Mouse (Mus musculus) urinary bladder, adult 18-20 months (tissue): ENCODE measurements around the gene Msrb1.

Source experiments
- DNase-seq, 2 experiments: peaks; one replicate each; pipeline ENCODE4 v3.0.0; 2022; ENCODE audit warnings: low spot score in 2 of 2, mixed read lengths in 2 of 2

Gene Msrb1

DNA sequence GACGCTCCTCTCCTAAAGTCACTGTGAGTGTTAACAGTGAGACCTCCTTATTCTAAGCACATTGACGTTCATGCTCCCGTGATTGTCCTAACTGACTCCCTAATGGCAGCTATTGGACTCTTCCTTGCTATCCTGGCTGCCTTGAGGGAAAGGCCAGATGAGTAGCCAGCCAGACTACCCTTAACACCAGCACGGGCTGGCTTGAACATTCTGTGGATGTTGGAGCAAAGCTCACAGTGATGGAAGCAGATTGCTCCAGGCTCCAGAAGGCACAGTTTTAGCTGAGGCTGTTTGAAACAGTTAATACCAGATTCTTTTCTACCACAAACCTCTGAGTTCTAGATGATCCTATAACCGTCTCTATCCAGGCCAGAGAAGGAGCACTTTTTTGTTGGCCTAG is 7.5 kb downstream of the Msrb1 start:
- DNase-seq: no peak

DNA sequence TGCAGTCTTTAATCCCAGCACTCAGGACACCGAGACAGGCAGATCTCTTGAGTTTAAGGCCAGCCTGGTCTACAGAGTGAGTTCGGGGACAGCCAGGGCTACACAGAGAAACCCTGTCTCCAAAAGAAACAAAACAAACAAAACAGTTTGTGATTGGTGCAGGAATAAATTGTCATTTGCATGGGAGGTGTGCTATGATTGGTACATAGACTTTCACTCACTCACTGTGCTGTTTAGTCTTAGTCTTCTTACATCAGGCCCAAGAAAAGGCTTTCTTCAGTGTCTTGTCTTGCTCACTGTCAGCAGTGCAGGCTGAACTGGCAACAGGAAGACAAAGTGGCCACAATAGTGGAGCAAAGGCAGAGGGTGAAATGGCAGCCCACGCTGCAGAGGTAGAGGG is 7.9 kb downstream of the Msrb1 start:
- DNase-seq: no peak

DNA sequence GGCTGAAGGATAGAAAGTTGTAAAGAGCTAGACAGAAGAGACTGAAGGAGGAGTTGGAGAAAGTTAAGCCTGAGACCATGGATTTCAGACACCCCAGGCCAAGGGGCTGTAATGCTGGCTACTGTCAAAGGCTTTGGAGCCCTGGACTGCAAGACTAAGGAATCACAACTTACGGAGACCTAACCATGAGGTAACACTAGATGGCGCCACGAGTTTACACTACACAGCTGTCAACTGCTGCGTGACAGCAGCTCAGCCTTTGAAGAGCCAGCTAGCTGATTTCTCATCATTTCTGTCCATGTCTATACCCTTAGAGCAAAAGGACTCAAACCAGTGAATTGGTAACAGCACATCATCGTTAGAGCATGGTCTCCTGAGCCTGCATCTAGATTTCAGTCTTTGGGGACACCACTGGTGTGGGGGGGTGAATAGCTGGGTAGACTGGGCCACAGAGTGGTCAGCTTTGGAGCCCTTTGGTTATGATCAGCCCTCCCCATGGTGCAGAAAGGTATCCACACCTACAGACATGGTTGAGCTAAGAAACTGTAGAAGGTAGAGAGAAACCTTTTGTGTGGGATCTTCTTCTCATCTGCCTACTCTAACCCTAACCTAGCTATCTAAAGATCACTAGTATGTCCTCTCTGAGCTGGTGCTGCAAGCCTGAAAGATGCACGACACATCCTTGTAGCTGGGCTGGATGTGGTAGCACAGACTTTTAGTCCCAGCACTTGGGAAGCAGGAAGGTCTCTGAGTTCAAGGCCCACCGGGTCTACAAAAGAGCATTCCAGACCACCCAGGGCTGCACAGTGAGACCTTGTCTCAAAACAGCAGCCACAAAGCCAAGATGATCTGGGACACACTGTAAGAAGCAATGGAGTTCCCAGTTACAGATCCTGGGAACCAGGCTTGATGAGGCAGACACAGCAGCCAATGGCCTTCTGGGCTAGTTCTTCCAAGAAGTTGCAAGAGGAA is 9.4 kb downstream of the Msrb1 start:
- peak; percentile 70 for DNase-seq

DNA sequence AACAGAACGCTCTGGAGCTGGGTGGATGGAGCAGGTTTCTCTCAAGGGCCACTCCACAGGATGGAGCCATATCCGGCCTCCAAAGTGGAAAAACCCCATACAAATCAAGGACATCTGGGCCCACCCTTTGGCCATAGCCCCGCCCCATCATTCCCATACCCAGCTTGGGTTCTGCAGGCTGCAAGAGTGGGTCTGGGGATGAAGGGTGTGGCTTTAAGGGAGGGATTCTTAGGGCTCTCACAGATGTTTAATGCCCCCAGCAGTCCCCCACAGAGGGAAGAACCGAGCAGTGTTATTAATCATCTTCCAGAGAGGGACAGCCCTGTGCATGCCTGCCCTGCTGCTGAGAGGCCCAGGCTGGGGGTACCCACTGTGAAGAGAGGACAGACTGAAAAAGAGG is 10.5 kb downstream of the Msrb1 start:
- DNase-seq: no peak

DNA sequence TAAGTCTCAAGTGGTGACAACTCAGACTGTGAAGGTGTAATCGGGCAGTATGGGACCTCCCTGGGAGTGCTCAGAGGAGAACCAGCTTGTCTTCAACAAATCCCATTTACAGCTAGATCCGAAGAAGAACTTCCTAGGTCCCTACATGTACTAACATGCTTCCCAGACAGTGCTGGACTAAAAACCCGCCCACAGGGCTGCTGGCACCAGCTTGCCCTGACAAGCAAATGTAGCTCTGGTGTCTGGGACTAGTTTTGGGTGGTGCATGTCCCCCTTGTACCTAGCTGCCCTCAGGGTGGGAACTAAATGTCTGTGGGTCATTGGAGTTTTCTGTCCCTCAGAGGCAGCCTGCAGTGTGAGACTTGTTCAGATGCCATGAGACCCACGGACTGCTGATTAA is 15.1 kb downstream of the Msrb1 start:
- DNase-seq: no peak

DNA sequence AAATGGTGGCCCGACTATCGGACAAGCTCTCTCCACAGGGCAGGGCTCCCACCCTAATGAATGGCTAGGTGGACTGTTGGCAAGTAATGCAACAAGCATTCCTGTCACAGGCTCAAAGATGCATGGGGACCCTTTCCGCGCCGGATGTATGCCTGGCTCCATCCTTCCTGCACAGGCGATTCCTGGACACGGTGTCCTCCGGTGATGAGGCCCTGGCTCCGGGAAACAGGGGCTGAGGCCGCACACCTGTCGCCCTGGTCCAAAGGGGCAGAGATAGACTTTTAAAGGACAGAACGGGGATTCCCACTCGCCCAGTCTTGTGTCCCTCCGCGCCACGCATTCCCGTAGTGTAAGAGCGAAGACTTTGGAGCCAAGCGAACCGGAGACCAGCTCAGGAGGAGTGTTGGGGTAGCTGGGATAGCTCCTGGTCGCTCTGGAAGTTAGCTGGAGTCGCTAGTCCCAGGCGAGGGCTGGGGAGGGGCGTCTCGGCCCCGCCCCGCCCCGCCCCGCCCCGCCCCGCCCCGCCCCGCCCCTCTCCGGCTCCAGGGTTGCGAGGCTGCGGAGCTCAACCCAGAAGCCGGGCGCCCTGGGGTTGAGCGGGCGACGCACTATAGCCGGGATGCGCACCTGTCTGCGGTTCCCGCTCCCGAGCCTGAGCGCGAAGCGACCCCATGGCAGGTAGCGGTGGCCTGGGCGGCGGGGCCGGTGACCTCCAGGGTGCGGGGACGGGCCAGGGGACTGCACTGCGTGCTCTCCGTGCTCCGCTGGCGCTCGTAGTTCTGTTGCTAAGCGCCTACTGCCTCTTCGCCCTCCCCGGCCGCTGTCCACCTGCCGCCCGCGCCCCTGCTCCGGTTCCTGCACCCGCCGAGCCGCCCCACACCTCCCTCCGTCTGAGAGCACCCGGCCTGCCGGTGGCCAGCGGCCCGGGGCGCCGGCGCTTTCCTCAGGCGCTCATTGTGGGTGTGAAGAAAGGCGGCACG is 16.3 kb downstream of the Msrb1 start, which contains the start of gene Hs3st6:
Hs3st6 (plus strand) TSS at position 574 of the 980 bp plus-strand sequence.
- DNase-seq: peak in 1 of 2 experiments; percentile 45

DNA sequence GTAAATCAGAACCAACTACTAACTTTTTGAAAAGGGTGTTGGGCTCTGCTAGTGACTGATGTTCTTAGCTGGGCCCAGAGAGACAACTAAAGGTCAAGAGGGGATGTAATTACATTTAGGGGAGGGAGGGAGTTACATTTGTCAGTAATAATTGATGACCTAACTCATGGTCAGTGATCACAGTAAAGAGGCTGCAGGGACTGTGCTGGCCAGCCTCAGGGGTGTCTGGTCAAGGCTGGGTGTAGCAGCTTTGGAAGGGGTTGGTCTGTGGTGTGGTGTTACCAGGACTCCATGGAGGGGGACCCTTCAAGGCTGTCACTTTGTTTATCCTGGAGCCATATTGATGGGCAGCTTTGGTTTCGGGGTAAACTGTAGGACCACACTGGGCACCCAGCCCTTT is 21.0 kb downstream of the Msrb1 start:
- DNase-seq: no peak

DNA sequence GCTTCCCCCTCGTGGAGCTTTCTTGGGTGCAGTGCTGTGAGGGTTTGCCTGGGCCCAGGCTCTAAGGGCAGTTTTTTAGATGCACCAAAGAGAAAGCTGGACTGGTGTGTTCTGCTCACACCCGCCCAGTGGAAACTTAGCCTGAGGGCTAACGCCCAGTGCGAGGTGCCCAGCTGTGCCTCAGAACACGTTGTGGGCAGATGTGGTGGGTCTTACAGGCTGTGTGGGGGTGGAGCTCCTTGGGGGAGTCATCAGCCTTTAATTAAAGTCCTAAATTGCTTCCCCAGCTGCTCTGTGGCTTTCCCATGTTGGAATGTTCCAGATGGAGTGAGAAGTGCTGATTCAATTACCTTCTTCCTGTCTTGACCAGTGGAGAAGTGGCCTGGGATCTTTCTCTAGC is 24.7 kb downstream of the Msrb1 start:
- no peak for DNase-seq

DNA sequence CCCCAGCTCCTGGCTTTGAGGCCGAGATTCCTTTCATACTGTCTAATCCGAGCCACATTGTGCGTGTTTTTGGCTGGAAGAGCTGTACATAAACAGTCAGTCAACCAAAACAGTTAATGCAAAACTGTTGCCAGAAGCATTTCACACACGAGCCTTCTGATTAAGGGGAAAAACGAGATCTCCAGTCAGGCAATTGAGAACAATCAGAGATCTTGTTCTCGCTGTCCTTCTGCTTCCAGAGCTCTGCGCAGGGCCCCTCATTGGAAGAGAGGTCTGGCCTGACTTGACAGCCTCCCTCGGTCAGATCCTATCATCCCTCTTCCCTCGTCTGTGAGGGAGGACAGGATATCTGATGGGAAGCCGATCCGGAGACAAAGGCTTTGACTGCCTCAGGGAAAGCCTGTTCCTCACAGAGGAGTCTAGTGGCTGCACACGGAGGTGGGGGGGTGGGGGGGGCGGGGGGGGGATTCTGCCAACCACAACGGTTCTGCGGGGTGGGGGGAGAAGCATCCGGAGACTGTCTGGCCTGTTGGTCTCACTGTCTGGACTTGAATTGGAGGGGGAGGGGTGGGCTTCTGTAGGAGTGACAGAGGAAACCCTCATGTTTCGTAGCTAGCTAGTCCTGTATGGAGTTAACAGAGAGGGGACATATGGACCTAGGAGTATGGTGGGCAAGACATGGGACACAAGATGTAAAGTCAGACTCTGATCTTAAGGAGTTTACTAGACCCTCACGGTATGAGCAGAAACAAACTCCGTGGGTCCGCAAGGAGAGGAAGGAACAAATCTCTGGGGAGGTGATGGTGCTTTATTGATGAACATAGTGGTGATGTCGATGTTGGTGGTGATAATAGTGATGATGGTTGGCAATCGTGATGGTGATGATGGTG is 28.8 kb downstream of the Msrb1 start:
- no peak for DNase-seq

DNA sequence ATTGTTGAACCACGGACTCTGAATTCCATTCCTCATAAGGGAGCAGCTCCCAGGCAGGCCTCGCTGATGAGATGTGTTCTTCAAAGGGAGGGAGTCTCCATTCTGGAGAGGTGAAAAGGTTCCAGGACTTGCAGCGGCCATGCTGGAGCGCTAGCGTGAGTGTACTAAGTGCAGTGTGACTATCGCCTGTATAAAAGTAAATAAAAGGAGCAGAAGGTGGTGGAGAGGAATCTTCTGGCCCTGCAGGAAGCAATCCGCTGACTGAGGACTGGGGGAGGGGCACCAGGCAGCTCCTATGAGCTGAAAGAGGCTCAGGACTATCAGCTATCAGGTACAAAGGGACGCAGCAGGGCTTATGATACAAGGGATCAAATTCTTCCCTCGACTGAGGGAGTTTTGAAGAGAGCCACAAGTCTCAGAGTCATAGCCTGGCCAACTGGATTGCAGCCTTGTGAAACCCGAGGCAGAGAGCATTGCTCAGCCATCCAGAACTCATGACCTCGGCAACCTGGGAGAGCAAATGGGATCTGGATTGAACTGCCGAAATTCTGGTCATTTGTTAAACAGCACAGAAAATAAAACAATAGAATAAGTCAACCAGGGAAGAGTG is 29.9 kb downstream of the Msrb1 start:
- no peak for DNase-seq

DNA sequence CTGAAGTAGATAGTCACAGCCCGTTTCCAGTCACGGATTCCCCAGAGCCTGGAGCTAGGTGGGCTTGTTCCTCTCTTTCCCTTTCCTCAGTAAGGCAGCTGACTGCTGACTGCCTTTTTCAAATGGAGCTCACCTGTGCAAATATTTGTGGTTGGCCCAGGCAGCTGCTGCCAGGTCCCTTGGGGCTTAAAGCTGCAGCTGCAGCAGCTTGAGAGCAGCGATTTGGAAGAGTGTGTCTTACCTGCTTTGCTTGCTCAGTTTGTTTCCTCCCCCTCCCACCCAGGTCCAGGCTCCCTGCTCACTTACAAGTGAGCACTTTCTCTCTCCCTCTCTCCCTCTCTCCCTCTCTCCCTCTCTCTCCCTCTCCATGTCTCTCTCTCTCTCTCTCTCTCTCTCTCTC is 32.7 kb downstream of the Msrb1 start:
- no peak for DNase-seq

DNA sequence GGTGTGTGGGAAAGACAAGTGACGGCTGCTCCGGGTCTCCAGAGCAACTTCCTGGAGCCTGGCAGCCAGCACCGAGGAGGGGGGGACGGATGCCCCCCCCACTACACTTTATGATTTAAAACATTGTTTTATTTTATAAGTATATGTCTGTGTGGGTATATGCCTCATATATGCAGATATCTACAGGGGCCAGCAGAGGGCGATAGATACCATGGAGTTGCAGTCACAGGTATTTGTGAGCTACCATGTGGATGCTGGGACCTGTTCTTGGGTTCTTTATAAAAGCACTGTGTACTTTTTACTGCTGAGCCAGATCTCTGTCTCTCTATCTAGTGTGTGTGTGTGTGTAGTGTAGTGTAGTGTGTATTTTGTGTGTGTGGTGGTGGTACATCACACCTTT is 36.8 kb downstream of the Msrb1 start:
- DNase-seq: no peak

DNA sequence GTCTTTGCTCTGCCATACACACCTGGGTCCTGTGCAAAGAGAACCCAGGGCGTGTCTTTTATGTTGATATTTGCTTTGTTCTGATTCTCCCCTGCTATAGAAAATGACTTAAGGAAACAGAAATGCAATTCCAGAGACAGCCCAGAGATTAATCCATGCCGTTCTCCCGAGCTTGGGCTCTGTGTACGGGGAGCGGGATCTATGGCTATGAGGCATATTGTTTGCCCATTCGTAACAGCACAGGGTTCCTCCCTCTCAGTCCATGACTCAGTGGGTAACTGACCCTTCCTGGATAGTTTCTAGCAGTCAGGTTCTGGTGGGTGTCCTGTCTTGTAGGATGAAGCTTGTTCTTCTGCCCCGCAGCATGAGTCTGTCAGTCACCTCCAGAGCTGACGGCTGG is 38.7 kb downstream of the Msrb1 start:
- DNase-seq: no peak

DNA sequence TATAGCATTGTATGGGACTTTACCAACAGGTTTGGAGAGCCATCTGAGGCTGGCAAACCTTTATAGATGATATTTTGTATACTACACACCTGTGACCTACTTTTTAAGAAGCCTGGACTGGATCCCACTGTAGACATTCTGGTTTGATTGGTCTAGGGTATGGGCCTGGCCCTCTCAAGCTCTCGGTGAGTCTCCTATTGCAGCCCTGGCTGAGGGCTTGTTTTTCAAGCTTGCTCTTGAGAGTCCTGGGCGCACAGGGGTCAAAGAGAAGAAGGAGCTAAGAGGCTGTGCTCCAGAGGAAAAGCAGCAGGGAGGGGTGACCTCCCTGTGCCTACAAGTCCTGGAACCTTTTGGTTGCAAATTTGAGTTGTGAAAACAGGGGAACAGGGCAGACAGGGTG is 40.6 kb downstream of the Msrb1 start:
- DNase-seq: peak in 1 of 2 experiments; percentile 15

DNA sequence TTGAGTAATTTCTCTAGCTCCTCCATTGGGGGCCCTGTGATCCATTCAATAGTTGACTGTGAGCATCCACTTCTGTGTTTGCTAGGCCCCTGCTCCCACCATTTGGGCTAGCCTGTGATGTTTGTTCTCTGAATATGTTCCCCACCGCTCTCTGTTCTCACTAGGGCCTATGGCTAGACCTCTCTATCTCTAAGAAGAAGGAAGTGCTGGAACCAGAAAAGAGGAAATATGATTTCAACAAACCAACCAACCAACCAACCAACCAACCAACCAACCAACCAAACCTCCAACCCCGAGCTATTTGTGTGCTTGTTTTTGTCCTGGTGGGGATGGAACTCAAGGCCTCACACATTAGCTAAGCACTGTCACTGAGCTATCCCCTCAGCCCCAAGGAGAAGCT is 44.4 kb downstream of the Msrb1 start:
- no peak for DNase-seq

DNA sequence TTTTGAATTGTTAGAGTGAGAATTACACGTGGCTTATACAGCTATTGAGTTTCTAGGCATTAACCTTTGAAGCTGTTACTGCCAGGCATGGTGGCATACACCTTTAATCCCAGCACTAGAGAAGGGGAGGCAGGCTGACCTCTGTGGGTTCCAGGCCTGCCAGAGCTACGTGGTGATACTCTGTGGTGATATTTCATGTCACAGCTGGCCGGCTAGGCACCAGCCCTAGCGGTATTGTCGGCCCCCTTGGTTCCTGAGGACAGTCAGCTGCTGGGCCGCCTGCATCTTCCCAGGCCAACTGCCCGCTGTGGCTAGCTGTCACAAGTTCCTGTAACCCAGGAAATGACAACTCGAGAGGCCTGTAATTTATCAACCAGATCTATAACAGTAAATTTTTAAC is 55.7 kb downstream of the Msrb1 start:
- no peak for DNase-seq
